Mouse (Mus musculus) liver, postnatal 0 days (tissue): ENCODE results near the gene Hspb6.

ENCODE experiments used
- CTCF ChIP-seq: sonication (generic); IDR thresholded peaks from 2 replicates; pipeline ENCODE4 v1.5.1; 2016; ENCODE audit warnings: antibody characterized with exemption, low read depth
- EP300 ChIP-seq: IDR thresholded peaks from 2 replicates; pipeline ENCODE4 v1.6.1; 2016; ENCODE audit warnings: antibody characterized with exemption, low read depth, mild to moderate bottlenecking

DNA sequence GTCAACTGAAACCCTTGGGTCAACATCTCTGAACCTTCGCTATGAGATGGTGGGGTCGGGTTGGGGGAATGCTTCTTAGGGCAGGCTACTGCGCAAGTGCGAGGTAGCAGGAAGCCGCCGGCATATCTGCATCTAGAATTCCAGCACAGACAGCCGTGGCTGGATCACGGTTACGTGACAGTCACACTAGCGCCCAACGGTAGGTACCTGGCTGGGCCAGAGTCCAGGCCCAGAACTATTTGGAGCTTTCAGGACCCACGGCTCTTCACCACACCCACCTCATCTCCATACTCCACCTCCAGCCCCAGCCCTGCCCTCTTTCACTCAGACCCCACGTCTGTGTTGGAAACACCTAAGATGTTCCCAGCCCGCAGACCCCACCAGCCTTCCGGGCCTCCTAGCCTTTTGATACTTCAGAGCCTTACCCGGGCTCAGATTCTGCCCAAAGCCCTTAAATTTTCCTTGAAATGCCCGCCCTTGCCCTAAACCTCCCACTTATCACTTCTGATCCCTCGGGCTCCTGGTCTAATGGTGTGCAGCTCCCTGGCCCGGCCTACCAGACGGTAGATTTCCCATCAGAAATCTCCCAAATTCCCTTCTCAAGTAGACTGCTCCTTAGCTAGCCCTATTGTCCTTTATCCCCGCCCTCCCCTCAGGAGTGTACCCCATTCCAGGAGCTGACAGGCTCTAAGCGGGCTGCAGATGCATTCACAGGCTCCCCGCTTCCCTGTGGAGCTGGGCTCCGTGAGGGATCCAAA, 36.8 kb upstream of the Hspb6 start:
- TF ChIP-seq CTCF (no peak), EP300 (no peak)
